Mouse (Mus musculus): ENCODE measurements at regions not wholly inside any gene's neighbourhood (a gene's known extent, or its start where the extent isn't known, plus 50 kb on each side); places are given as distances from the start of the nearest gene placed in this dataset.

DNA sequence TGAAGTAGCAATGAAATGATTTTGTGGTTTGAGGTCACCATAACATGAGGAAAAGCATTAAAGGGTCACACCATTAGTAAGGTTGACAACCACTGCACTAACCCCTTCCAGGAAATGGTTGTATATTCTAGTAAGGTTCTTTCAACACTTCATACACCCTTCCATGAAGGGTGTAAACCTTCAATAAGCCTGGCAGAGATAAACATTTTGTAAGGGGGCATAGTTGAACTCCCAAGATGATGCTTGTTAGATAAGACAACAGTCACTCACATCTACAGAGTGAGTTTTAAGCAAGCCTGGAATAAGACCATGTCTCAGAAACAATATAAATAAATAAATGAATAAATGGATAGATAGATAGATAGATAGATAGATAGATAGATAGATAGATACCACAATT, 171.1 kb downstream of the Tmsb4x start:
- TF ChIP-seq MAFK (IDR thresholded peaks at IDR 0.05; ENCODE audit: insufficient read depth, low read depth, low read length) (no peak), HCFC1 (IDR thresholded peaks at IDR 0.05; ENCODE audit: borderline replicate concordance, insufficient read depth, low read length) (no peak)

Data from ES-E14 (cell line).